Mouse (Mus musculus): Measurements from ENCODE around the gene Mymx. TPM values are rescaled to one million over a fixed set of nuclear protein-coding genes. Genes with fewer than 3 reads are reported as not detected.

The Mymx gene
- polyA plus RNA-seq, 1 experiment from 2014 or later: not detected

GRCm38 (mm10) chr17:45582188-45582587, 19.7 kb downstream of the Mymx start:
- H3K36me3 ChIP-seq (ENCODE audit: control insufficient read depth, insufficient read depth, low read length): no peaks in the 10 kb centered on the region
- peaks cover 13% of the 10 kb centered on the region; the same call in 1 of the 2 replicates for H3K4me1 ChIP-seq (ENCODE audit: control insufficient read depth, insufficient read depth, low read length)
- no peak for DNase-seq
- no peak overlapping the region for H3K27ac ChIP-seq (replicated peaks; ENCODE audit: low read depth, low read length)
- H3K9ac ChIP-seq (replicated peaks; ENCODE audit: low read length): no peak overlapping the region
- H3K27me3 ChIP-seq (ENCODE audit: control insufficient read depth, insufficient read depth, low read length): no peaks in the 10 kb centered on the region
- 93% methylated on average over 6 of the region's 6 CpGs for WGBS
- no peak for ATAC-seq (ENCODE audit: low FRiP score, low TSS enrichment)
- no peak overlapping the region for H3K4me2 ChIP-seq (ENCODE audit: low read length)
- H3K9me3 ChIP-seq (ENCODE audit: control insufficient read depth, low read length): no peaks in the 10 kb centered on the region
- H3K4me3 ChIP-seq (replicated peaks; ENCODE audit: low read depth, low read length): no peak overlapping the region

GRCm38 (mm10) chr17:45581567-45581983, 20.3 kb downstream of the Mymx start:
- H3K4me1 ChIP-seq (ENCODE audit: control insufficient read depth, insufficient read depth, low read length): peaks cover 13% of the 10 kb centered on the region; the same call in 1 of the 2 replicates
- no peaks in the 10 kb centered on the region for H3K9me3 ChIP-seq (ENCODE audit: control insufficient read depth, low read length)
- no peaks in the 10 kb centered on the region for H3K27me3 ChIP-seq (ENCODE audit: control insufficient read depth, insufficient read depth, low read length)
- no peak overlapping the region for H3K4me3 ChIP-seq (replicated peaks; ENCODE audit: low read depth, low read length)
- ATAC-seq (ENCODE audit: low FRiP score, low TSS enrichment) (no peak), DNase-seq (peak; percentile 86)
- no peak overlapping the region for H3K9ac ChIP-seq (replicated peaks; ENCODE audit: low read length)
- 12% methylated on average over 2 of the region's 2 CpGs for WGBS
- no peak overlapping the region for H3K27ac ChIP-seq (replicated peaks; ENCODE audit: low read depth, low read length)
- H3K36me3 ChIP-seq (ENCODE audit: control insufficient read depth, insufficient read depth, low read length): no peaks in the 10 kb centered on the region
- no peak overlapping the region for H3K4me2 ChIP-seq (ENCODE audit: low read length)

GRCm38 (mm10) chr17:45580958-45581477, 20.9 kb downstream of the Mymx start:
- Histone ChIP-seq H3K4me2 (ENCODE audit: low read length) (no peak overlapping the region), H3K4me1 (ENCODE audit: control insufficient read depth, insufficient read depth, low read length) (peaks cover 13% of the 10 kb centered on the region; the same call in 1 of the 2 replicates), H3K9me3 (ENCODE audit: control insufficient read depth, low read length) (no peaks in the 10 kb centered on the region), H3K36me3 (ENCODE audit: control insufficient read depth, insufficient read depth, low read length) (no peaks in the 10 kb centered on the region), H3K27ac (replicated peaks; ENCODE audit: low read depth, low read length) (no peak overlapping the region), H3K27me3 (ENCODE audit: control insufficient read depth, insufficient read depth, low read length) (no peaks in the 10 kb centered on the region), H3K9ac (replicated peaks; ENCODE audit: low read length) (no peak overlapping the region), H3K4me3 (replicated peaks; ENCODE audit: low read depth, low read length) (no peak overlapping the region)
- ATAC-seq (ENCODE audit: low FRiP score, low TSS enrichment) (no peak), DNase-seq (no peak)
- WGBS: 52% methylated on average over 12 of the region's 12 CpGs

GRCm38 (mm10) chr17:45579554-45579953, 22.3 kb downstream of the Mymx start:
- no peak for ATAC-seq (ENCODE audit: low FRiP score, low TSS enrichment)
- Histone ChIP-seq H3K4me1 (ENCODE audit: control insufficient read depth, insufficient read depth, low read length) (peaks cover 8% of the 10 kb centered on the region), H3K36me3 (ENCODE audit: control insufficient read depth, insufficient read depth, low read length) (no peaks in the 10 kb centered on the region), H3K4me3 (replicated peaks; ENCODE audit: low read depth, low read length) (no peak overlapping the region), H3K27ac (replicated peaks; ENCODE audit: low read depth, low read length) (no peak overlapping the region), H3K4me2 (ENCODE audit: low read length) (no peak overlapping the region), H3K9ac (replicated peaks; ENCODE audit: low read length) (no peak overlapping the region), H3K27me3 (ENCODE audit: control insufficient read depth, insufficient read depth, low read length) (no peaks in the 10 kb centered on the region), H3K9me3 (ENCODE audit: control insufficient read depth, low read length) (no peaks in the 10 kb centered on the region)
- no peak for DNase-seq
- 87% methylated on average over 4 of the region's 4 CpGs for WGBS

- no peak overlapping the region for H3K9ac ChIP-seq (replicated peaks; ENCODE audit: low read length)
- ATAC-seq (ENCODE audit: low FRiP score, low TSS enrichment) (no peak), DNase-seq (no peak)
- no peak overlapping the region for H3K27ac ChIP-seq (replicated peaks; ENCODE audit: low read depth, low read length)
- no peaks in the 10 kb centered on the region for H3K36me3 ChIP-seq (ENCODE audit: control insufficient read depth, insufficient read depth, low read length)
- H3K9me3 ChIP-seq (ENCODE audit: control insufficient read depth, low read length): no peaks in the 10 kb centered on the region
- 71% methylated on average over 7 of the region's 7 CpGs for WGBS
- H3K4me3 ChIP-seq (replicated peaks; ENCODE audit: low read depth, low read length): no peak overlapping the region
- H3K4me2 ChIP-seq (ENCODE audit: low read length): no peak overlapping the region
- peaks cover 8% of the 10 kb centered on the region; the same call in 1 of the 2 replicates for H3K4me1 ChIP-seq (ENCODE audit: control insufficient read depth, insufficient read depth, low read length)
- no peaks in the 10 kb centered on the region for H3K27me3 ChIP-seq (ENCODE audit: control insufficient read depth, insufficient read depth, low read length)
These were observed 23.1 kb downstream of the Mymx start for GRCm38 (mm10) chr17:45578843-45579242.

GRCm38 (mm10) chr17:45578242-45578641, 23.7 kb downstream of the Mymx start:
- ATAC-seq (ENCODE audit: low FRiP score, low TSS enrichment): no peak

GRCm38 (mm10) chr17:45575123-45575897, 26.6 kb downstream of the Mymx start:
- Histone ChIP-seq H3K9ac (replicated peaks; ENCODE audit: low read length) (peak overlapping the region; percentile 98; the same call in 1 of the 2 replicates), H3K9me3 (ENCODE audit: control insufficient read depth, low read length) (no peaks in the 10 kb centered on the region), H3K27me3 (ENCODE audit: control insufficient read depth, insufficient read depth, low read length) (no peaks in the 10 kb centered on the region), H3K27ac (replicated peaks; ENCODE audit: low read depth, low read length) (peak overlapping the region; percentile 99), H3K4me1 (ENCODE audit: control insufficient read depth, insufficient read depth, low read length) (peaks cover 13% of the 10 kb centered on the region; the same call in 1 of the 2 replicates), H3K36me3 (ENCODE audit: control insufficient read depth, insufficient read depth, low read length) (peaks cover 13% of the 10 kb centered on the region), H3K4me2 (ENCODE audit: low read length) (peak overlapping the region; percentile 90), H3K4me3 (replicated peaks; ENCODE audit: low read depth, low read length) (no peak overlapping the region)
- WGBS: 92% methylated on average over 8 of the region's 8 CpGs
- no peak for ATAC-seq (ENCODE audit: low FRiP score, low TSS enrichment)
- DNase-seq: no peak

More at GRCm38 (mm10) chr17:45578242-45578641, 23.7 kb downstream of the Mymx start:
- no peak overlapping the region for H3K9ac ChIP-seq (replicated peaks; ENCODE audit: low read length)
- no peak overlapping the region for H3K4me2 ChIP-seq (ENCODE audit: low read length)
- WGBS: 61% methylated on average over 5 of the region's 5 CpGs
- no peak for DNase-seq
- H3K27ac ChIP-seq (replicated peaks; ENCODE audit: low read depth, low read length): no peak overlapping the region
- no peak overlapping the region for H3K4me3 ChIP-seq (replicated peaks; ENCODE audit: low read depth, low read length)
- no peaks in the 10 kb centered on the region for H3K36me3 ChIP-seq (ENCODE audit: control insufficient read depth, insufficient read depth, low read length)
- H3K27me3 ChIP-seq (ENCODE audit: control insufficient read depth, insufficient read depth, low read length): no peaks in the 10 kb centered on the region
- H3K4me1 ChIP-seq (ENCODE audit: control insufficient read depth, insufficient read depth, low read length): peaks cover 8% of the 10 kb centered on the region; the same call in 1 of the 2 replicates
- H3K9me3 ChIP-seq (ENCODE audit: control insufficient read depth, low read length): no peaks in the 10 kb centered on the region

- H3K4me3 ChIP-seq (replicated peaks; ENCODE audit: low read depth, low read length): peak overlapping the region; percentile 100
- DNase-seq: peak; percentile 80
- peaks cover 13% of the 10 kb centered on the region; the same call in 1 of the 2 replicates for H3K4me1 ChIP-seq (ENCODE audit: control insufficient read depth, insufficient read depth, low read length)
- peak overlapping the region; percentile 98 for H3K9ac ChIP-seq (replicated peaks; ENCODE audit: low read length)
- WGBS: 2% methylated on average over 17 of the region's 17 CpGs
- H3K9me3 ChIP-seq (ENCODE audit: control insufficient read depth, low read length): no peaks in the 10 kb centered on the region
- H3K27ac ChIP-seq (replicated peaks; ENCODE audit: low read depth, low read length): peak overlapping the region; percentile 99
- H3K27me3 ChIP-seq (ENCODE audit: control insufficient read depth, insufficient read depth, low read length): no peaks in the 10 kb centered on the region
- peaks cover 23% of the 10 kb centered on the region for H3K36me3 ChIP-seq (ENCODE audit: control insufficient read depth, insufficient read depth, low read length)
- H3K4me2 ChIP-seq (ENCODE audit: low read length): peak overlapping the region; percentile 90
- peak; percentile 48 for ATAC-seq (ENCODE audit: low FRiP score, low TSS enrichment)
These were observed 27.7 kb downstream of the Mymx start for GRCm38 (mm10) chr17:45574129-45574761.

Measured in midbrain, embryonic 14.5 days (tissue).